Mouse (Mus musculus) thymus, postnatal 10 days (tissue): ENCODE results near the gene Xrra1.

ENCODE experiments used
- DNase-seq, 2 experiments: peaks; one replicate each; pipeline ENCODE4 v3.0.0; 2021; ENCODE audit warnings: low spot score in 2 of 2

Xrra1 gene

DNA sequence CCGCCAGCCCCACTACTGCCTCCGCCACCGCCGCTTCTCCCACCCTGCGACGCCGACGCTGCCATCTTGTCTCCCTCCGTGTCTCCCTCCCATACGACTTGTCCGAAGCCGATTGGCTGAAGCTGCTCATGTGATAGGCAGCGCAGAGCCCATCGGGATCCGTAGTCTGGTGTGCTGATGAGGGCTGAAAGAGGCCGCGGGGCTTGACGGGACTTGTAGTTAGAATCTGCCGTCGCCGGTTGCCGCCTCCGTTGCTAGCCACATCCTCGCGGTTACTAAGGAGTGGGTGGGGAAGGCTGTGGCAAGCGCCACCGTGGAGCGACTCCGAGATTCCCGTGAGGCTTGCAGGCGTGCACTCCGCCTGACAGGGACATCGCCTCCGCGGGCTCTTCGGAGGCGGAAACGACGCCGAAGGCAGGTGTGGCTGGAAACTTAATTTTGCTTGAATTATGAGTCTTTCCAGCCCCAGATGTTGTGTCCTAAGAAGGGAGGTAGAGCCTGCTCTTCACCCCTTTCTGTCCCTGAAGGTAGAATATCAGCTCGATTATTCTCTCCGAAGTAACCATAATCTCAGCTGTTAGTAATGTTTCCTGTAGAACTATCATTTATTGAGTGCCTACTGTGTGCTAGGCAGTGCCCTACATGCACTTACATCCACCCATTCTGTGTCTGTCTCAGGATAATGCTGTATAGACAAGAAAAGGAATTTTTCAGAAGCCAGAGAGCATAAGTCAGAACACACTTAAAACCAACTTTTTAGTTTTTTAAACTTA is at the start of gene Xrra1:
Gene Xrra1, plus strand, starts transcription at position 304 of the 773 bp plus-strand sequence.
- DNase-seq, result peak; percentile 91 to 95

DNA sequence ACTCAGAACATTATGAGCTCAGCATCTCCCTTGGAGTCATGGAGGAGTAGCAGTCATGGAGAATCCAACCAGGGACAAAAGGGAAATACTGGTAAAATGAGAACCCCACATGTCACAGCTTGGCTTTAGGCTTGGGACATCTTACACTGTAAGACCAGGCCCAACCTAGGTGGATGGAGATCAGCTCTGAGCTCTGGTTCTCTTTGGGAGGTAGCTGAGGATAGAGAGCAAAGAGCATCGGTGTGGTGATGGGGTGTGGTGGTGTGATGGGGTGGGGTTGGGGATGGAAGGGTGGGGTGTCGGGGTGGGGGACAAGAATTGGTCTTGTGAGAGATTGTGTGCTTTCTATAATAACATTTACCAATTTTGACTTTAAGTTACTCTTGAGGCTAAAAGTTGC is 48.1 kb upstream of the Xrra1 start:
- DNase-seq, result no peak

DNA sequence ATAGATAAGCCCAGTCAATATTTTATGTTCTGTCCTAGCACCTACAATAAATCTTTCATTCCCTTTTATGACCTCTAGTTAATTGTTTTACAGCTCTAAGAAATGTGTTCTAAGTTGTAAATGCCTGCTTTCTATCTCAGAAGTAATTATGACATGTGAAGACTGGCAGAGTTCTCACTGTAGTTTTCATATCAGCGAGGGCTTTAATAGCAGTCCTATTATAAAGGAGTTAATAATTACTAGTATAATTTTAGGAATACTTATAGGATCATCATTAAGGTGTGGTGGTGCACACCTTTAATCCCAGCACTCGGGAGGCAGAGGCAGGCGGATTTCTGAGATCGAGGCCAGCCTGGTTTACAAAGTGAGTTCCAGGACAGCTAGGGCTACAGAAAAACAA is 47.3 kb upstream of the Xrra1 start:
- DNase-seq, result no peak

DNA sequence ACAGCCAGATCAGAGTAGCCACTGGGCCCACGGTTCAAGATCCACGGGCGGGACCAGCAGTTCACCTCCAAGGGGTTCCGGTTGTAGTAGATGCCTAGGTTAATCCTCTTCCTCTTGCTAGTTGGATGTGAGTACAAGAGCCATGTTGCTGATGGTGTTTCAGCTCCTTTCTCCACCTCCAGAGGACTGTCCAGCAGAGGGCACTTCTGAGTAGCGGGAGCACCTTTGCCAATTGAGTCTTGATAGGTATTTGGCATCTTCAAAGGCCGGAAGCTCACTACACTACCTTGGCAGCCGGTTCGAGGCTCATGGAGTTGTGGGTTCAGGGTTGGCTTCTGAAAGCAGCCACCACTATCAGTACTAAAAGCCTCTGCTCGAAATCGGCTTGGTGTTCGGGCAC is 45.5 kb upstream of the Xrra1 start:
- DNase-seq, result peak in 1 of 2 experiments; percentile 71

DNA sequence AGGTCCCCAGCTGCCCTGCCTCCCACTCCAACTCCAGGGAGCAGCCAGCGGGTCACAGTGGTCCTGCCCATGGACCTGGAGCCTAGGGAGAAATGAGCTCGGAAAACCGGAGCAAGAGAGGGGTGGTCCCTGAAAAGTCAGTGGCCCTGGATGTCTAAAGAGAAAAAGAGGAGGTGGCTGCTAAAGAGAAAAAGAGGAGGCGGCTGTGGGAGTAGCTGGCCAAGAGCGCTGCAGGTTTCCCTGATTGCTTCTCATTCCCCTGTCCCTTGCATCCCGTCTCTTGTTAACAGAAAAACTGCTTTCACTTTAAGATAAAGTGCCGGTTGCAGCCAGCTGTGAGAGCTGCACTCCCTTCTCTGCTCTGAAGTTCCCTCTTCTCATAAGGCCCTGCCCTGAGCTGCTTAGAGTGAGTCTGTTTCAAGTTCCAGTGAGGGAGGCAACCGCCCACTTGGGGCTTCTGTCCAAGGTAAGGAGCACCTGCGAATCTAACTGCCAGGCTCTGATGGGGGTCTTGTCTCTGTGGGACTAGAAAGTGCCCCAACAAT is 40.7 kb upstream of the Xrra1 start:
- peak; percentile 71 to 79 for DNase-seq

DNA sequence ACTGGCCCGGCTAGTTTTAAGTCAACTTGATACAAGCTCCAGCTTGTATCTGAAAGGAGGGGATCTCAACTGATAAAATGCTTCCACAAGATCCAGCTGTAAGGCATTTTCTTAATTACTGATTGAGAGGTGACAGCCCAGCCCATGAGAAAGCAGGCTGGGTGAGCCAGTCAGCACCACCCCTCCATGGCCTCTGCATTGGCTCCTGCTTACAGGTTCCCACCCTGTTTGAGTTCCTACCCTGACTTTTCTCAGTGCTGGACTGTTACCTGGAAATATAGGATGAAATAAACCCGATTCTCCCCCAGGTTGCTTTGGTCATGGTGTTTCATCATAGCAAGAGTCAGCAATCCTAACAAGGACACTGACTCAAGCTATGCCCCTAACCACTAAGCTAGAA is 37.0 kb upstream of the Xrra1 start:
- DNase-seq, result no peak

DNA sequence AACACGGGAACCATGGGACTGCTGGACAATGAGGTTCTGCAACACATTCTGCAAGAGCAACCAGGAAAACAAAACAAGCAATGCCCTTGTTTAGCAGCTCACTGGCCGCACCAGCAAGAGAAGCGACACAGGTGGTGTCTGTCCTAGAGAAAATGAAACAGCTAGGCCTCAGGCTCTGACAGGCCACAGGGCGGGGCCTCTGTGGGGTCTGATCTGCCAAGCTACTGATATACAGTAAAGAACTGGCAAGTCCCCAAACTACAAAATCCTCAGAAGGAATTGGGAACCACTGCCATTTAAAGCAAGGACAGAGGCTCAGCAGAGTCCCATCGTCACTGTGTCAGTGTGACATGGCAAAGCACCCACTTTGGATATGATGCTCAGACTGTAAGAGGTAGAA is 36.5 kb upstream of the Xrra1 start:
- DNase-seq, result no peak

DNA sequence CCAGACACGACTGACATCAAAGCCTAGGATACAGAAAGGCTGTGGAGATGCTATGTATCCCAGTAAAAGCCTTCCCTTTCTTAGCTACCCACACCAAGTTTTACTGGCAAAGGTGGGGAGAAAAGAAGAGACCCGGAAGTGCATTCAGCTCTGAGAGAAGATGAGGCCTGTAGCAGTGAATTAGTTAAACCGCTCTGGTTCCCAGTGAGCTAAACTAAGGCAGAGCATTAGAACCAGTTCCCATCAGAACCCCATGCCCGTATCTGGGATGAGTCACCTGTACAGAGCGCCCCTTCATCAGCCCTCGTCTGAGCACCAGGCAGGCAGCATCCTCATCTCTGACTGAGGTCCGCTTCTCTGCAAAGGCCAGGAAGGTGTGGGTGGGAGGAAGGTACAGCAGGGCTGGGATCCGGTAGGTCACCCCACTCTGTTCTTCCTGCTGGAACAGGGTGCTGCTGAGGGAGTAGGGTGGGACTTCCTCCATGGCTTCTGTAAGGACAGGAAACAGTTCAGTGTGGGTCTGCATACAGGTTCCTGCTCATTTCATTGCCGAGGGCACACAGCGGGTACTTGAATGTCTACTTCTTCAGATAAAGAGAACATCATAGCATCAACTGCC is 35.8 kb upstream of the Xrra1 start:
- DNase-seq, result no peak

DNA sequence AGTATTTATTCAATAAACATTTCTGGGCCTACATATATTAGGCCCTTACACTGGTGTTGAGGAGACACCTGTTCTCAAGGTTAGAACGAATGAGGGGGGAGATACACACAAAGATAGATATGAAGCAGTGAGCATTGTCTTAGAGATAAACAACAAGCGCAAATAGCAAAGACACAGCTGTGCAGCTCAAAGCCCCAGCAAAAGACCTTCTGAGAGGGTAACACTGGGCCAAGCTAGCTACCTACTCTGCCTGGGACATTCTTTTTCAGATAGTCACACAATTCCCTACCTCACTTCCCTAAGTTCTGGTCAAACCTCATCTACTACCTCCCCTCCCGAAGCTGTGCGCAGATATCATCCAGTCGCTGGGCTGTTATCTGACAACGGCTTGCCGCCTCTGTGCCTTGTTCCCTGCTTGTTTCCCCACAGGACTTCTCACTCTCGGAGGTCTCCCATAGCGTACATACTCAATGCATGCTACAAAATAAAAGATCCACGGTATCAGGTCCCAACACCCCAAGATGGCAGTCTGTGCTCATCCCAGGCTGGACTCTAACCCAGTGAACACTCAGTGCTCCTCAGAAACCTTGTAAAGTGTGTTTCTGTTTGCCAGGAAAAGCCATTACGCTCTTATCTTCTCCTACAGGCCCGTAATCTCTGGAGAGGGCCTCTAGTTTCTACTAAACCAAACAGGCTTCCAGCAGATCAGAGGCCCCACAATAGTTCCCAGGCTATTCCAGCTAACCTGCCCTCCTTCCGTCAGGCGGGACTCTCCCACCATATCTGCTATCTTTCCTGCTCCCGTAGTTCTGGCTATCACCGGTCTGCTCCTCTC is 34.0 kb upstream of the Xrra1 start:
- peak; percentile 38 to 60 for DNase-seq

DNA sequence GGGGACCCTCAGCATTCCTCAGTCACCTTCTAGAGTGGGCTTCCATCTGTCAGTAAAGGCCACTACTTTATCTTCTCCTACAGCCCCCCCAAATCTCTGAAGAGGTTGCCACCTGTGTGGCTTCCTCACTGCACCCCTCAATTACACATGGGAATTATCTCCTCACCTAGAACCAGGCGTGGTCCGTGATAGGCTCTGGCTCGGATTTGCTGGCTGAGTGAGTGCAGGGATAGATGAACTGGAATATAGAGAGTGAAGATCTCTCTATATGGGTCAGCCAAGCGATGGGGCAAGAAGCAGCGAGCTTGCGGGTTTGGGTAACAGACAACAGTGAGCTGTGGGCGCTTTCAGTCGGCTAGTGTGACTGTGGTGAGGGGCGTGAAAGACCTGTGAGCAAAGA is 33.4 kb upstream of the Xrra1 start:
- no peak for DNase-seq

DNA sequence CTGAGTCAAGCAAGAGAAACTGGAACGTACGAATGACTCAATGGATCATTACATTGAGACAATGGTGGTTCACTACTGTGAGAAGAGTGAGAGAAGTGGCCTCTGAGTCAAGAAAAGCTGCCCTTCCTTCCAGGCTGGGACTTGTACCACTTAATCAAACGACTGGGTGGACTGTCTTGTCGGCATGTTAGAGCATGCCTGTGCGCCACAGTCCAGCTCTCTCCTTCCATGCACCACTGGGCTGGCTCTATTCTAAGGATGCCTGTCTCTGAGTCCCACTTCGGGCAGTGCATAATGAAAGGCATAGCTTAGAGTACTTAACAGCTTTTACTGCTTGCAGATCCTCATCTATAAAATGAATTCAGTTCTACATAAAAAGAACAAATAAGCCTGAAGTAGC is 32.8 kb upstream of the Xrra1 start:
- no peak for DNase-seq

DNA sequence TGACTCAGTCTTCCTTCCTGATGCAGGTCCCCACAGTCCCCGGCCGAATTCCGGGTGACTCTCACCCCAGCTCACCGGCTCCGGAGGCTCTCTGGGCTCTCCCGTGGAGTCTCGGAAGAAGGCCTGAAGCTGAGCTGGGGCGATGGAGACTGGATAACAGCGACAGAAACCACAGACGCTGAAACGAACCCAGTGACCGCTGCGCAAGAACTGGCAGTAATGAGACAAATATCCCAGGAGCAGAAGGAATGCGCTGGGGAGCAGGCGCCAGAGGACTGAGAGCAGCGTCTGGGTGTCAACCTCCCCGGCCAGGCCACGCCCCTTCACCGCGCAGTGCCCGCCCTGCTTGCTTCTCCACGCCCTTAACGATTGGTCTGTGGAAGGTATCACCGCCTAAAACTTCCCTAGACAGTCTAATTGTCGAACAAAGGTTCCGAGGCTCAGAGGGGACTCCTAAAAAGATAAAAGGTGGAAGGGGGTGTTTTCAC is 30.8 kb upstream of the Xrra1 start, which contains the start of gene Neu3:
Gene Neu3, minus strand, starts transcription at position 335 of the 488 bp plus-strand sequence.
- DNase-seq, result peak; percentile 94 to 96

DNA sequence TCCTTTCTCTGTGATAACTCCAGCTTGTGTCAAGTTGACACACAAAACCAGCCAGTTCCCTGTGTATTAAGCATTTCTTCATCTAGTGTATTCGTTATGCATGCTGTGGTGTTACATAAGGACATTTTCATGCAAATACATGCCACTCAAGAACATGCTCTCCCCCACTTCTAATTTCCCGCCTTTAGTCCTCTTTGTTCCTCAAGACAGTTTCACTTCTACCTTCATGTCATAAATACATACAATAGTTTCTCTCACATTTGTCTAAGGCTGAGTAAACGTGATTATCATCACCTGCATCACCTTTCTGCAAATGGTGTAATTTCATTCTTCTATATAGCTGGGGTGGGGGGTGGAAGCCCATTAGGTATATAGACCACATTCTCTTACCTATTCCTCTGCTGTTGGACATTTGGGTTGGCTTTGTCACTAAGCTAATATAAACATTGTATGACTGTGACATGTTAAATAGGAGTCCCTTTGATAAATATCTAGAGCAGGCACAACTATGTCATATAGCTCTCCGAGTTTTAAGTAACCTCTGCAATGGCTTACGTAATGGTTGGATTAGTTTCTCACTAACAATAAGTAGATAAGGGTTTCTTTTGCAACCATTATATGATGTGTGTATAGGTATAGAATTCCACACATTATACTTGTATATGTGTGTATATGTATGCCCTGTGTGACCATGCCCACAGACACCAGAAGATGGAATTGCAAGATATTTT is 25.6 kb upstream of the Xrra1 start:
- DNase-seq, result no peak

DNA sequence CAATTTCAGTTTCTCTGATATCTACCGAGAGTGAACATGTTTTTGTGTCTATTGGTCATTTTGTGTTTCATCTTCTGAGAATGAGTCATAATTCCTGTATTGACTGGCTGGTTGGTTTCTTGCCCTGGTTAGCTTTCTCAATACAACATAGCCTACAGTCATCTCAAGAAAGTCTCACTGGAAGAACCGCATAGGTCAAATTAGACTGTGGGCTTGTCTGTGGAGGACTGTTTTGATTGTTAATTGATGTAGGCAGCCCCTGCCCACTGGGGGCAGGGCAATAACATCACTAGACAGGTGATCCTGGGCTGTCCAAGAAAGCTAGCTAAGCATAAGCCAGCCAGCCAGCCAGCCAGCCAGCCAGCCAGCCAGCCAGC is 25.1 kb upstream of the Xrra1 start:
- no peak for DNase-seq

DNA sequence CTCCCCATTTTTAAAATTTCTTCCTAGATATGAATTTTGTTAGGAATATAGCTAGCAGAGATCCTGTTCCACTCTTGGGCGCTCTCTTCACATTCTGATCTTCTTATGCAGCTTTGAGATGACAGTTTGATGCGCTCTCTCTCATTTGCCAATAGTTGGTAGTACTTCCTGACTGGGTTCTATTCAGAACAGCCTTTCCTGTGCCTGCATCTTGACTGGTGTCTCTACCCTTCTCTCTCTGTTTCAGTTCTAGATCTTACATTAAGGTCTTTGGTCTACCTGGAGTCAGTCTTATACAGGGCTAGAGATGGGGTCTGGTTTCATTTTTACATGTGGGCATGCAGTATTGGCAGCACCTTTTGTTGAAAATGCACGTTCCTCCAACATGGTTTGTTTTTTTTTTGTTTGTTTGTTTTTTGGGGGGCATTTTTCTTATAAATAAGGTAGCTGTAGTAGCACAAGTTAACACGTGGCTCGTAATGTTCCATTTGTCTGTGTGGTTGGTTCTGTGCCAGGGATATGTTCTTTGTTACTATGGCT is 24.5 kb upstream of the Xrra1 start:
- no peak for DNase-seq

DNA sequence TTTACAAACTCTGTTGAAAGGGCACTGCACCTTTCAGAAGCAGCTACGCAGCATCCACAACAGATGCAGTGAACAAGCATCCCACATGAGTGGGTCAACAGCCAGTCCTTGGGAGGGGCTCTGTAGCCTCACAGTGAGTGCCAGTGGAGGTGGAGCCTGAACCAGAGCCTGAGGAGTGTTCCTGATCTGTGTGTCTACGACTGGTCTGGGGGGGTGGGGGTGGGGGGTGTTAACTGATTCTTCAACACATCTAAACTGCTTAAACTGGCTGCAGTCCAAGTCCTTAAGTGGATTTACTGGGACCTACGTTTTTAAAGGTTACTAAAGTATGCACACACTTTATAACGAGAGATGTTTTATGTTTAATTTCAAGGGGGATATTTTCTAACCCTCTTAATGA is 22.1 kb upstream of the Xrra1 start:
- DNase-seq, result no peak

DNA sequence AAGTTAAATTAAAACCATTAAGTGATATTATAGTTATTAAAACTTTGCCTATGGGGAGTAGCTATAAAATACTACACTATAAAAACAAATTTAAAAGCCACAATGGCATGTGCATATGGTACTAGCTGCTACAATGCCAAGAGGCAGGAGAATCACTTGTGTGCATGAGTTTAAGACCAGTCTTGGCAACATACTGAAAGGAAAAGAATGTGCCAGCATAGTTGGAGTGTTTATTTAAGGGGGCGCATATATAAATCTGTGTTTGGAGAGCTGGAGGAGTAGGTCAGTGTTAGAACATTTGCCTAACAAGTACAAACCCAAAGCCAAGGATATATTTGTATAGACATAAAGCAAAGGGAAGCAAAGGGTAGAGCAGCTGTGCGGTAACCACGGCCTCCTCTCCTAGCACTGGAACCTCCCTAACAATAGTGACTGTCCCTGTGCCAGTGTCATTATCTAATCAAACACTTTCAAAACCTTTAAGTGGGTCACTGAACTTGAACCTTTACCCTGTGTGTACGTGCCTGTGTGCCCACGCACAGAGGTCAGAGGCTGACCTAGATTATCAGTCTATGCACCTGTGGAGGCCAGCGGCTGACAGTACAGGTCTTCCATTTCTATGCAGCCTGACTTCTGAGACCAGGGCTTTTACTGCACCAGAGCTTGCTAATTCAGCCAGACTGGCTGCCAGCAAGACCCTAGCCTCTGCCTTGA is 21.4 kb upstream of the Xrra1 start:
- DNase-seq, result no peak

DNA sequence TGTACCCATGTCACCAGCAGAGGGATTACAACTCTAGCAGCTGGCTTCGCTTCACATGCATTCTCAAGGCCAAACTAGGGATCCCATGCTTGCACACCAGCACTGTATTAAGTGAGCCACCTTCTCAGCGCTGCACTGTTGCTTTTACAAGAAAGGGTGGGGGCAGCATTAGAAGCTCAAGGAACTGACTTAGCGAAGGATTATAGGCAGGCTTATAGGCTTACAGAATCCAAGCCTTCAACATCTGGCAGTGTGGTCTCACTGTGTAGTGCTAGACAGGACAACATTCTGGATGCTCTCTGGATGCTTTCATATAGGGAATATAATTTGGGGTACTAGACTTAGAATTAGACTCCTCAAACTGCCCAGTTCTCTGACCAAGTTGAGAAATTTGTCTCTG is 20.7 kb upstream of the Xrra1 start:
- no peak for DNase-seq

DNA sequence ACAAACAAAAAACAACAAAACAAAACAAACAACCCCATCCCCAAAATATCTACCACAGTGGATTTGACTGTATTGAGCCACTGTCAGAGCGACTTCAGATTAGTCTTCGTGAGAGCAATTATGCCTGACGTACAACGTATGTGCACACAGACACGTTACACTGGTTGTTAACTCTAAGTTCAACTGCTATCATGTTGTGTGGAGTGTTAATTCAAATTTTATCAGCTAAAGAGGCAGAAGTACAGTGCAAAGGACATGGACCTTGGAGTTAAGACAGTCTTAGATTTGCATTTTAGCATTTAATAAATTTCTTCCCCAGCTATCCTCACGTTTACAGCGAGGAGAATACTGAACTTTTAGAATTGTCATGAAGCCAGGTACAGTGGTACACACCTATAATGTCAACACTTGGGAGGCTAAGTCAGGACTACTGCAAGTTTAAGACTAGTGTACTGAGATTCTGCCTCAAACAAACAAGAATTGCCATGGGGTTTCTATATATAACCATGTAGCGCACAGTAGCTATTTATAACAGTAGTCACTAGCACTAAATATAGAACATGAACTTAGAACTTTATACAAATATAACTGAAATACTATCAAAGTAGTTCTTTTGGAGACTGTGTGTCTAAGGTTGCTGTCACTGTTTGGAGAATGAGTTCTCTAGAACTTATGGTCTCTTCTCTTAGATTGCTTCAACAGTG is 13.2 kb upstream of the Xrra1 start:
- DNase-seq, result no peak

DNA sequence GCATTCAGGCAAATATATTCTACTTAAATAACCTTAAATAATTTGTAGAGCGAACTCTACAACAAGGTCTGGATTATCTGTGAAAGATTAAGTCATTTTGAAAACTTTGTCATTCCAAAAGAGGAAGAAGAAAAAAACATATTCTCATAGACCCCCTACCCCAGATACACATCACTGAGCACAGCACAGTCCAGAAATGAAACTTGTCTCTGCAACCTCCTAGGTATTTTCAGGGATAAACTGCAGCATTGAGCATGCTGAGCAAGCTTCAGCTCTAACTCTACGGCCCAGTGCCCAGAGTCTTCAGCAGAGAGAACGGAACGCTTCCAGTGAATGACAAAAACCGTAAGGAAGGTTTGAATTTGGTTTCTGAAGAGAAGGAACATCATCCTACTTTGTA is 8.4 kb upstream of the Xrra1 start:
- DNase-seq, result no peak
